ENCODE assay signal across 10 mouse cellular contexts in the genomic region with DNA sequence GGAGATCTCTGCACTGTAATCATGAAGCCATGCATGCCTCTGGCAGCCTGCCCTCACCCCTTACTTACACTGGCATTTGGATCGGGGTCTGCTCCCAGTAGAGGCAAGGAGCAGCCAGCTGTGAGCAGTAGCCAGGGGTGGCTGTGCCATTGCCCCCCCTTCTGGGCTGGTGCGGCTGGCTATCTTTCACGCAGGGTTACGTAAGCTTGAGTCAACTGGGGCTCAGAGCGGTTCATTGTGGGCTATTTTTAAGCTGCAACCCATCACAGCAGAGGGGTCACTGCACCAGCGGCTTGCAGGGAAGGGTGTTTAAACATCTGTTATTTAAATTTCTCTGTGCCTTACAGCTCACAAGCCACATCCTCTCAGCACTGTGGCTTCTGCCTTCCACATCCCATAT. TPM values are rescaled to one million over a fixed set of nuclear protein-coding genes. Genes with fewer than 3 reads are reported as not detected.
DNase-seq lines count a peak whose midpoint lies in the region; ATAC-seq lines count a peak whose summit lies in the region.
"Had no signal": no experiment of that assay in that cellular context is flagged by ENCODE, and none has a peak within 500 bp of the region (broad histone marks: within the 10 kb centered on the region; RNA-seq: fewer than 3 reads in every experiment).

No protein-coding gene starts in this region.

- H3K27me3 ChIP-seq in hindbrain, embryonic 10.5 days (ENCODE audit: insufficient read depth, poor library complexity, severe bottlenecking): peaks cover 8% of the 10 kb centered on the region; the same call in 1 of the 2 replicates
- no peaks in the 10 kb centered on the region for H3K27me3 ChIP-seq in hindbrain, embryonic 14.5 days (ENCODE audit: control insufficient read depth, insufficient read depth, low read length)
- no peaks in the 10 kb centered on the region for H3K27me3 ChIP-seq in limb, embryonic 13.5 days
- H3K27me3 ChIP-seq in midbrain, embryonic 14.5 days (ENCODE audit: control insufficient read depth, insufficient read depth, low read length): no peaks in the 10 kb centered on the region

- H3K9ac ChIP-seq in hindbrain, embryonic 14.5 days: no peak overlapping the region
- H3K9ac ChIP-seq in limb, embryonic 13.5 days: peak overlapping the region; percentile 31; the same call in 1 of the 2 replicates
- H3K9ac ChIP-seq in midbrain, embryonic 14.5 days (replicated peaks; ENCODE audit: low read length): no peak overlapping the region; the same call in 1 of the 2 replicates
- H3K9ac ChIP-seq: liver, embryonic 15.5 days had no signal

- no peak for ATAC-seq in hindbrain, embryonic 14.5 days (ENCODE audit: low FRiP score)
- ATAC-seq in limb, embryonic 13.5 days (ENCODE audit: low FRiP score, low read depth): 0 out of 2 replicates have a peak, but pooled peaks have one; percentile 45
- no peak for ATAC-seq in midbrain, embryonic 14.5 days (ENCODE audit: low FRiP score, low TSS enrichment)

- H3K4me1 ChIP-seq in hindbrain, embryonic 10.5 days (replicated peaks): peaks cover 44% of the 10 kb centered on the region
- peaks cover 14% of the 10 kb centered on the region; the same call in 1 of the 2 replicates for H3K4me1 ChIP-seq in hindbrain, embryonic 14.5 days (replicated peaks; ENCODE audit: control insufficient read depth, insufficient read depth, low read length)
- H3K4me1 ChIP-seq in limb, embryonic 13.5 days: peaks cover 12% of the 10 kb centered on the region; the same call in 1 of the 2 replicates
- peaks cover 18% of the 10 kb centered on the region for H3K4me1 ChIP-seq in midbrain, embryonic 14.5 days (ENCODE audit: control insufficient read depth, insufficient read depth, low read length)
- H3K4me1 ChIP-seq: liver, embryonic 15.5 days had no signal

- H3K9me3 ChIP-seq in hindbrain, embryonic 10.5 days: no peaks in the 10 kb centered on the region
- no peaks in the 10 kb centered on the region for H3K9me3 ChIP-seq in hindbrain, embryonic 14.5 days (ENCODE audit: control insufficient read depth, low read length)
- H3K9me3 ChIP-seq in limb, embryonic 13.5 days: no peaks in the 10 kb centered on the region
- no peaks in the 10 kb centered on the region for H3K9me3 ChIP-seq in midbrain, embryonic 14.5 days (ENCODE audit: control insufficient read depth, low read length)
- H3K9me3 ChIP-seq: liver, embryonic 15.5 days had no signal

- WGBS in hindbrain, embryonic 10.5 days: 59% methylated on average over 6 of the region's 6 CpGs
- 41% methylated on average over 6 of the region's 6 CpGs for WGBS in hindbrain, embryonic 14.5 days
- WGBS in limb, embryonic 13.5 days: 53% methylated on average over 6 of the region's 6 CpGs
- 39% methylated on average over 6 of the region's 6 CpGs for WGBS in midbrain, embryonic 14.5 days

- H3K4me2 ChIP-seq in hindbrain, embryonic 14.5 days (replicated peaks): no peak overlapping the region
- no peak overlapping the region for H3K4me2 ChIP-seq in limb, embryonic 13.5 days (replicated peaks)
- H3K4me2 ChIP-seq in midbrain, embryonic 14.5 days (ENCODE audit: low read length): no peak overlapping the region
- H3K4me2 ChIP-seq: liver, embryonic 15.5 days had no signal

- 0 out of 2 replicates have a peak overlapping the region, but pooled peaks have one; percentile 72 for H3K27ac ChIP-seq in hindbrain, embryonic 10.5 days
- no peak overlapping the region for H3K27ac ChIP-seq in hindbrain, embryonic 14.5 days
- no peak overlapping the region for H3K27ac ChIP-seq in limb, embryonic 13.5 days
- no peak overlapping the region for H3K27ac ChIP-seq in midbrain, embryonic 14.5 days (replicated peaks; ENCODE audit: low read depth, low read length)
- H3K27ac ChIP-seq: liver, embryonic 15.5 days had no signal

- no peaks in the 10 kb centered on the region for H3K36me3 ChIP-seq in hindbrain, embryonic 10.5 days
- H3K36me3 ChIP-seq in hindbrain, embryonic 14.5 days (replicated peaks; ENCODE audit: control insufficient read depth, insufficient read depth): no peaks in the 10 kb centered on the region
- no peaks in the 10 kb centered on the region for H3K36me3 ChIP-seq in limb, embryonic 13.5 days
- H3K36me3 ChIP-seq in midbrain, embryonic 14.5 days (ENCODE audit: control insufficient read depth, insufficient read depth, low read length): no peaks in the 10 kb centered on the region
- H3K36me3 ChIP-seq: liver, embryonic 15.5 days had no signal

- no peak overlapping the region for H3K4me3 ChIP-seq in hindbrain, embryonic 10.5 days
- H3K4me3 ChIP-seq in hindbrain, embryonic 14.5 days (replicated peaks; ENCODE audit: low read length): no peak overlapping the region
- no peak overlapping the region for H3K4me3 ChIP-seq in limb, embryonic 13.5 days
- no peak overlapping the region for H3K4me3 ChIP-seq in midbrain, embryonic 14.5 days (replicated peaks; ENCODE audit: low read depth, low read length)
- H3K4me3 ChIP-seq: liver, embryonic 15.5 days had no signal

- DNase-seq in hindbrain, embryonic 10.5 days (ENCODE audit: low spot score): no peak
- no peak for DNase-seq in hindbrain, embryonic 14.5 days (ENCODE audit: low spot score)
- peak; percentile 35 for DNase-seq in gastrocnemius, postnatal 10 days
- DNase-seq in midbrain, embryonic 14.5 days: peak; percentile 20
- DNase-seq in yolk sac, embryonic 10.5 days (ENCODE audit: low spot score): no peak
- no peak for DNase-seq in thymus, postnatal 10 days (ENCODE audit: low spot score in 2 of 2)
- DNase-seq in frontal cortex, postnatal 36 days (ENCODE audit: low spot score in 2 of 2): no peak

RNA-seq across cellular contexts. Expression of gene Actl11, which starts 4.3 kb away (rescaled TPM):
- polyA plus RNA-seq in hindbrain, embryonic 10.5 days (2016; fragmentation: Nextera tagmentation; extraction: Ambion mirVana): not detected in 2 replicates
- not detected in 2 replicates for polyA plus RNA-seq in hindbrain, embryonic 14.5 days (2014; fragmentation: Nextera tagmentation; extraction: Ambion mirVana)
- total RNA-seq in gastrocnemius, postnatal 10 days (2021): not detected
- polyA plus RNA-seq in limb, embryonic 13.5 days (2015; fragmentation: Nextera tagmentation; extraction: Ambion mirVana): not detected in 2 replicates
- polyA plus RNA-seq in midbrain, embryonic 14.5 days (2014; fragmentation: Nextera tagmentation; extraction: Ambion mirVana): not detected in 2 replicates
- total RNA-seq: ES-E14 had no signal
- polyA plus RNA-seq: liver, embryonic 15.5 days had no signal

RNA-seq across cellular contexts. Expression of gene Camkv, which starts 11.5 kb away (rescaled TPM):
- 13.0 and 13.1 TPM in 2 replicates for polyA plus RNA-seq in hindbrain, embryonic 10.5 days (2016; fragmentation: Nextera tagmentation; extraction: Ambion mirVana)
- 16.7 and 20.0 TPM in 2 replicates for polyA plus RNA-seq in hindbrain, embryonic 14.5 days (2014; fragmentation: Nextera tagmentation; extraction: Ambion mirVana)
- total RNA-seq in gastrocnemius, postnatal 10 days (2021): under 1 TPM; 0.80 to 0.86 TPM
- polyA plus RNA-seq in limb, embryonic 13.5 days (2015; fragmentation: Nextera tagmentation; extraction: Ambion mirVana): 9.8 and 10.0 TPM in 2 replicates
- polyA plus RNA-seq in midbrain, embryonic 14.5 days (2014; fragmentation: Nextera tagmentation; extraction: Ambion mirVana): 16.7 and 26.1 TPM in 2 replicates

RNA-seq across cellular contexts. Expression of gene Mst1r, which starts 17.3 kb away (rescaled TPM):
- polyA plus RNA-seq in hindbrain, embryonic 10.5 days (2016; fragmentation: Nextera tagmentation; extraction: Ambion mirVana): 0.67 and 0.80 TPM in 2 replicates
- polyA plus RNA-seq in hindbrain, embryonic 14.5 days (2014; fragmentation: Nextera tagmentation; extraction: Ambion mirVana): 0.95 and 1.2 TPM in 2 replicates
- total RNA-seq in gastrocnemius, postnatal 10 days (2021): 1 to 10 TPM; 1.9 to 5.6 TPM
- 3.2 and 3.3 TPM in 2 replicates for polyA plus RNA-seq in limb, embryonic 13.5 days (2015; fragmentation: Nextera tagmentation; extraction: Ambion mirVana)
- polyA plus RNA-seq in midbrain, embryonic 14.5 days (2014; fragmentation: Nextera tagmentation; extraction: Ambion mirVana): 0.58 and 0.82 TPM in 2 replicates

RNA-seq across cellular contexts. Expression of gene Traip, which starts 26.0 kb away (rescaled TPM):
- 24.3 and 35.3 TPM in 2 replicates for polyA plus RNA-seq in hindbrain, embryonic 10.5 days (2016; fragmentation: Nextera tagmentation; extraction: Ambion mirVana)
- polyA plus RNA-seq in hindbrain, embryonic 14.5 days (2014; fragmentation: Nextera tagmentation; extraction: Ambion mirVana): 8.4 and 8.6 TPM in 2 replicates
- total RNA-seq in gastrocnemius, postnatal 10 days (2021): 1 to 10 TPM; 1.6 to 2.2 TPM
- polyA plus RNA-seq in limb, embryonic 13.5 days (2015; fragmentation: Nextera tagmentation; extraction: Ambion mirVana): 26.1 TPM in 2 replicates
- 10.3 and 10.4 TPM in 2 replicates for polyA plus RNA-seq in midbrain, embryonic 14.5 days (2014; fragmentation: Nextera tagmentation; extraction: Ambion mirVana)

RNA-seq across cellular contexts. Expression of gene Mon1a, which starts 36.0 kb away (rescaled TPM):
- polyA plus RNA-seq in hindbrain, embryonic 10.5 days (2016; fragmentation: Nextera tagmentation; extraction: Ambion mirVana): 13.4 and 16.6 TPM in 2 replicates
- 22.1 and 23.1 TPM in 2 replicates for polyA plus RNA-seq in hindbrain, embryonic 14.5 days (2014; fragmentation: Nextera tagmentation; extraction: Ambion mirVana)
- 1 to 10 TPM; 4.0 to 4.8 TPM for total RNA-seq in gastrocnemius, postnatal 10 days (2021)
- 11.0 and 13.4 TPM in 2 replicates for polyA plus RNA-seq in limb, embryonic 13.5 days (2015; fragmentation: Nextera tagmentation; extraction: Ambion mirVana)
- polyA plus RNA-seq in midbrain, embryonic 14.5 days (2014; fragmentation: Nextera tagmentation; extraction: Ambion mirVana): 21.8 and 25.5 TPM in 2 replicates

Comparison
In these comparisons a context has a peak if more than half of its experiments do, and no peak if none do; other contexts are left out.
1. DNase-seq: peak in gastrocnemius, postnatal 10 days (single experiment) and midbrain, embryonic 14.5 days (single experiment); none in hindbrain, embryonic 10.5 days (single experiment), hindbrain, embryonic 14.5 days (single experiment), yolk sac, embryonic 10.5 days (single experiment), thymus, postnatal 10 days (0 of 2) and frontal cortex, postnatal 36 days (0 of 2).